Mouse (Mus musculus) spleen, postnatal 10 days (tissue): ENCODE results near the gene Preb.

Experiments
- DNase-seq, 2 experiments: peaks; one replicate each; pipeline ENCODE4 v3.0.0; 2021 to 2022; ENCODE audit warnings: low spot score in 2 of 2

Gene Preb

GRCm38 (mm10) chr5:30921256-30922033 is 38.7 kb downstream of the Preb start, which contains the start of gene Khk:
Gene Khk, plus strand, starts transcription at chr5:30921431.
- DNase-seq, result peak; percentile 93 to 97

GRCm38 (mm10) chr5:30920621-30921020 is 39.5 kb downstream of the Preb start:
- peak in 1 of 2 experiments; percentile 26 for DNase-seq

- no peak for DNase-seq
These were observed 40.1 kb downstream of the Preb start for GRCm38 (mm10) chr5:30919831-30920614.

- no peak for DNase-seq
These were observed 41.5 kb downstream of the Preb start for GRCm38 (mm10) chr5:30918691-30919090.

- DNase-seq, result no peak
These were observed 42.1 kb downstream of the Preb start for GRCm38 (mm10) chr5:30917891-30918670.

GRCm38 (mm10) chr5:30917348-30917747 is 42.8 kb downstream of the Preb start:
- DNase-seq, result no peak

- no peak for DNase-seq
These were observed 43.3 kb downstream of the Preb start for GRCm38 (mm10) chr5:30916841-30917240.

- DNase-seq, result peak; percentile 51 to 70
These were observed 44.2 kb downstream of the Preb start for GRCm38 (mm10) chr5:30915974-30916433.

GRCm38 (mm10) chr5:30915456-30915855 is 44.7 kb downstream of the Preb start:
- DNase-seq, result no peak

- no peak for DNase-seq
These were observed 45.3 kb downstream of the Preb start for GRCm38 (mm10) chr5:30914849-30915248.

GRCm38 (mm10) chr5:30914101-30914635 is 46.0 kb downstream of the Preb start:
- no peak for DNase-seq

GRCm38 (mm10) chr5:30913060-30913841 is 46.9 kb downstream of the Preb start, which contains the start of gene Emilin1:
Gene Emilin1, plus strand, starts transcription at chr5:30913402.
- no peak for DNase-seq

- DNase-seq, result no peak
These were observed 48.0 kb downstream of the Preb start for GRCm38 (mm10) chr5:30912156-30912555.

- DNase-seq, result no peak
These were observed 49.7 kb downstream of the Preb start for GRCm38 (mm10) chr5:30910481-30910880.

GRCm38 (mm10) chr5:30909863-30910262 is 50.3 kb downstream of the Preb start:
- DNase-seq, result no peak

GRCm38 (mm10) chr5:30909300-30909659 is 50.9 kb downstream of the Preb start:
- DNase-seq, result no peak

- DNase-seq, result no peak
These were observed 51.5 kb downstream of the Preb start for GRCm38 (mm10) chr5:30908426-30909299.

GRCm38 (mm10) chr5:30907413-30908059 is 52.6 kb downstream of the Preb start, which contains the start of gene Ost4:
Gene Ost4, minus strand, starts transcription at chr5:30907788.
- DNase-seq, result peak; percentile 98 to 99

- no peak for DNase-seq
These were observed 58.3 kb downstream of the Preb start for GRCm38 (mm10) chr5:30901860-30902259.
